Mouse (Mus musculus): Measurements from ENCODE around the gene Sipa1l1.

Gene Sipa1l1

GRCm38 (mm10) chr12:82168820-82169533 is at the start of gene Sipa1l1:
Gene Sipa1l1, plus strand, starts transcription at chr12:82169320.
- peak; percentile 96 for DNase-seq

GRCm38 (mm10) chr12:82121947-82122346 is 47.2 kb upstream of the Sipa1l1 start:
- peak; percentile 46 for DNase-seq

GRCm38 (mm10) chr12:82122450-82123249 is 46.5 kb upstream of the Sipa1l1 start:
- peak; percentile 62 for DNase-seq

GRCm38 (mm10) chr12:82126796-82127195 is 42.3 kb upstream of the Sipa1l1 start:
- no peak for DNase-seq

- no peak for DNase-seq
Observed at GRCm38 (mm10) chr12:82139234-82140166, 29.6 kb upstream of the Sipa1l1 start.

GRCm38 (mm10) chr12:82143371-82143770 is 25.7 kb upstream of the Sipa1l1 start:
- no peak for DNase-seq

GRCm38 (mm10) chr12:82145173-82145572 is 23.9 kb upstream of the Sipa1l1 start:
- no peak for DNase-seq

- no peak for DNase-seq
Observed at GRCm38 (mm10) chr12:82147021-82147693, 22.0 kb upstream of the Sipa1l1 start.

GRCm38 (mm10) chr12:82148328-82148930 is 20.7 kb upstream of the Sipa1l1 start:
- no peak for DNase-seq

- DNase-seq, result no peak
Observed at GRCm38 (mm10) chr12:82151019-82151418, 18.1 kb upstream of the Sipa1l1 start.

GRCm38 (mm10) chr12:82154527-82154926 is 14.6 kb upstream of the Sipa1l1 start:
- no peak for DNase-seq

- no peak for DNase-seq
Observed at GRCm38 (mm10) chr12:82158516-82158915, 10.6 kb upstream of the Sipa1l1 start.

GRCm38 (mm10) chr12:82159372-82159771 is 9.7 kb upstream of the Sipa1l1 start:
- DNase-seq, result no peak

- no peak for DNase-seq
Observed at GRCm38 (mm10) chr12:82165651-82166050, 3.5 kb upstream of the Sipa1l1 start.

GRCm38 (mm10) chr12:82166101-82166571 is 3.0 kb upstream of the Sipa1l1 start:
- peak; percentile 36 for DNase-seq

GRCm38 (mm10) chr12:82169571-82170431 is 681 bp downstream of the Sipa1l1 start:
- DNase-seq, result peak; percentile 70

GRCm38 (mm10) chr12:82170461-82171279 is 1.6 kb downstream of the Sipa1l1 start:
- DNase-seq, result peak; percentile 28

- peak; percentile 62 for DNase-seq
Observed at GRCm38 (mm10) chr12:82171591-82171990, 2.5 kb downstream of the Sipa1l1 start.

GRCm38 (mm10) chr12:82173623-82174022 is 4.5 kb downstream of the Sipa1l1 start:
- DNase-seq, result no peak

- DNase-seq, result no peak
Observed at GRCm38 (mm10) chr12:82175709-82176108, 6.6 kb downstream of the Sipa1l1 start.

All from lung, postnatal 14 days (tissue).